Mouse (Mus musculus) cerebellum, adult 9-10 months (tissue): ENCODE data around the gene Cct7.
"Not testable (repeated sequence)": the region's sequence is repeated elsewhere in the genome, so short reads cannot be mapped to it uniquely, and the experiment has no call there.

ENCODE experiments used
- DNase-seq: peaks from one replicate; pipeline ENCODE4 v3.0.0; 2022

Cct7 gene

GRCm38 (mm10) chr6:85450697-85451663 is at the start of gene Cct7:
Gene Cct7, plus strand, starts transcription at chr6:85451514.
- DNase-seq, result peak; percentile 98

DNA sequence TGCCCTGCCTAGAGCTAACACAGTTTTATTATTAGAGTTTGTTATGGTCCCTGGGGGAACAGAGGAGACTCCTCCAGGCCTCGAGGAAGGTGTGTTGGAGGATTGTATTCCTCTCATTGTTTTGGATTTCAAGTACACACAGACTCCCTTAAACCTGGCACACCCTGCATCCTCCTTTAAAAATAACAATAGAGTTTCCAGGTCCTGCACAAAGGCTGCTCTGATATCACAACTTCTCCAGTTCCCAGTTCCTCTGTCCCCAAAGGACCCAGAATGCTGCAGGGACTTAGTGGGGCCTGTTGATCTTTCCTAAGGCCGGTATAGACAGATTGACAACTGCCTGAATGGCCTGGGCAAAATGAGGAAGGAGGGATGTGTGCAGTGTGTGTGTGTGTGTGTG is 48.7 kb upstream of the Cct7 start:
- DNase-seq, result no peak

- no peak for DNase-seq
These were observed 48.3 kb upstream of the Cct7 start for GRCm38 (mm10) chr6:85403039-85403438.

- DNase-seq, result no peak
These were observed 42.3 kb upstream of the Cct7 start for GRCm38 (mm10) chr6:85409003-85409402.

- DNase-seq, result peak; percentile 27
These were observed 40.5 kb upstream of the Cct7 start for GRCm38 (mm10) chr6:85410771-85411273.

DNA sequence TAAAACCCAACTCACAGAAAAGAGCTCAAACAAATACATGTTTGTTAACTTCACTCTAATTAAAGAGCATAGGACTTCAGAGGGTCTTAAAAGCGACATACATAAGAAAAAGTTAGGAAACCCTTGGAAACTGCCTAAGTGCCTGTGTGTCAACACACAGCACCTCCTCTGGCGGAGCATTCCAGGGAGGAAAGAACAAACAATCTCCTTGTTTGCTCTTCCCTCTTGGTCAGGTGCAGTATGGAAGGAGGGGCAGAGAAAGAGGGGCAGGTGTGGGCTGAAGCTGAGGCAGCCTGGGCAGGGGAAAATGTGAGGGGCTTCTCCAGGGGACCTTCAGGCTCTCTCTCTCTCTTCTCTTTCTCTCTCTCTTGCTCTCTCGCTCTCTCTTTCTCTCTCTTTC is 35.5 kb upstream of the Cct7 start:
- DNase-seq, result no peak

DNA sequence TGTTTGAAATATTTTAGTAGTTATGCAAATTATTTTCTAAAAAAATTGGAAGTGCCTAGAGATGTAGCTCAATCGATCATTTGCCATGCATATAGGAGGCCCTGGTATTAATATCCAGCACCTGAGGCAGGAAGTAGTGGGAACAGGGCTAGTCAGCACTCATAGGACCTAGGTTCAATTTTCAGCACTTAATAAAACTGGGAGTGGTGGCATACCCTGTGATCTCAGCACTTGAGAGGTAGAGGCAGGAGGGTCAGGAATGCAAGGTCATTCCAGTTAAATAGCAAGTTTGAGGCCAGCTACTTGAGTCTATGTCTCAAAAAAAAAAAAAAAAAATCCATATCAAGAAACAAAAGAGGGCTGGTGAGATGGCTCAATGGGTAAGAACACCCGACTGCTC is 32.2 kb upstream of the Cct7 start:
- DNase-seq, result no peak

DNA sequence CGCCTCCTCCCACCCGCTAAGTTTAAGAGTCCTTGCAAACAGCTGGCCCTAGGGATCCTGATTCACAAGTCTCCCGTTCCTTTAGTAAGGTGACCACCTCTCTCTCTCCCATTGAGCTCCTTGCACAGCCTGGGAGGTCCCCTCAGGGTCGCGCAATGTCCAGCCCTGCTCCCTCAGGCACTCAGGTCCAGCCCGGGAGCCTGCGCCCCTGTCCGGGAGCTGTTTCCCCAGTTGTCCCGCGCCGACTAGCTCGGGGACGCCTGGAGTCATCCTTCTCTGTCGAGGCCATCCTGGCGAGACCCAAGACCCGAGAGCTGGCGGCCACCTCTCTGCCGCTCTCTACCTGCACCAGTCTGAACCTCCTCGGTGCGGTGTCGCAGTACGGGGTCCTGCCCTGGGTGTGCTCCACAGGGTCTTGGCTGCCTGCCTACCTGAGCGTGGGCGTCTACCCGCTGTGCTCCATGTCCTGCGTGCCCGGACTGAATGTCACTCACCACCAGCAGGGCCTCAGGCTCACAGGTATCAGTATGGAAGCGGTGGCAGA is 27.4 kb upstream of the Cct7 start, which contains the start of gene Noto:
Noto (plus strand) TSS at position 51 of the 544 bp plus-strand sequence.
- no peak for DNase-seq

- DNase-seq, result no peak
These were observed 20.0 kb upstream of the Cct7 start for GRCm38 (mm10) chr6:85431274-85431841.

DNA sequence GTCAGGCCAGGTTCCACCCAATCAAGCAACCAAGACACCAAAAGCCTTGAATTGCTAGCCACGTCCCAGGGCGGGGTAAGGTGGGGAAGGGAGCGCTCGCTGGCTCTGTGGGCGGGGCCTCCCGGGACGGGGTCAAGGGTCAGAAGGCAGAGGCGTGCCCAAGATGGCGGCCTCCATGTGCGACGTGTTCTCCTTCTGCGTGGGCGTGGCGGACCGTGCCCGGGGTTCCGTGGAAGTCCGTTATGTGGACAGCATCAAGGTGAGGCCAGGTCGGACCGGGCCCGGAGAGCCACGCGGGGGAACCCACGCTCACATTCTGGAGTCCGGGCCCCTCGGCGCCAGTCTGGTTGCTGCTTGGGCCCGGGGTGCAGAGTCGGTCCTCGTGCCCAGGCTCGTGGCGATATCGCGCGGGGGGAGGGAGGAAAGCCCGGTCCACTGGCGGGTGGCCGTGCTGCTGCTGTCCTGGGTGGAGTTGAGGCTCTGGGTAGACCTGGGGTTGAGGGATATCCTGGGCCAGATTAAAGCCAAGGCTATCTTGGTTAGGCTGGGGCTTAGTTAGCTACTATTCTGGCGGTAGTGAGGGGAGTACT is 19.4 kb upstream of the Cct7 start, which contains the start of gene Smyd5:
Smyd5 (plus strand) TSS at position 148 of the 590 bp plus-strand sequence.
- peak; percentile 79 for DNase-seq

DNA sequence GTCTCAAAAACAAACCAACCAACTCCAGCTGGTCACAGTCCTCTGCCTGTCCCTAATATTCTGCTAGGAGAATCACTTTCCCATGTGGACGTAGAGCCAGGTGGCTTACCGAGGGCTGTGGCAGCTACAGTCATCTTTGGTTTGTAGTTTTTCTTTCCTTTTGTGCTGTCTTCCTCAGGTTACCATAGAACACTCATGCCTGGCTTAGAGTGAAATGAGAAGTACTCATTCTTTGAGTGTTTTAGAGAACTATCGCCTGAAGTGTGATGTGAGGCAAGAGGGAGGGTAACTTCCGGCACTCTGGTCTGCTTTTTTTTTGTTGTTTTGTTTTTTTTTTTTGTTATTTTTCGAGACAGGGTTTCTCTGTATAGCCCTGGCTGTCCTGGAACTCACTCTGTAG is 17.4 kb upstream of the Cct7 start:
- no peak for DNase-seq

- no peak for DNase-seq
These were observed 15.1 kb upstream of the Cct7 start for GRCm38 (mm10) chr6:85436204-85436603.

DNA sequence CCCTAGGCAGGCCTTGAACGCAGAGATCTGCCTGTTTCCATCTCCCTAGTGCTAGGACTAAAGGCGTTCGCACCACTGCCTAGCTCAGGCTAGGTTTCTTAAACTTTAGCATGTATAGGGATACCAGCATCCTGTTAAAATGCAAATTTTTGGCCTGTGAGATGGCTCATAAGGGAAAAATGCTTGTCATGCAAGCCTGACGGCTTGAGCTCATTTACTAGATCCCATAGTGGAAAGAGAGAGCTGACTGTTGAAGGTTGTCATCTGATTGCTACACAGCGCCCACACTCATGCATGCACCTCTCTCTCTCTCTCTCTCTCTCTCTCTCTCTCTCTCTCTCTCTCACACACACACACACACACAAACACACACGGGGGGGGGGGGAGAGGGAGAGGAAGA is 14.7 kb upstream of the Cct7 start:
- DNase-seq, result no peak

GRCm38 (mm10) chr6:85441142-85441541 is 10.2 kb upstream of the Cct7 start:
- DNase-seq, result no peak

- DNase-seq, result no peak
These were observed 7.7 kb upstream of the Cct7 start for GRCm38 (mm10) chr6:85443488-85444233.

DNA sequence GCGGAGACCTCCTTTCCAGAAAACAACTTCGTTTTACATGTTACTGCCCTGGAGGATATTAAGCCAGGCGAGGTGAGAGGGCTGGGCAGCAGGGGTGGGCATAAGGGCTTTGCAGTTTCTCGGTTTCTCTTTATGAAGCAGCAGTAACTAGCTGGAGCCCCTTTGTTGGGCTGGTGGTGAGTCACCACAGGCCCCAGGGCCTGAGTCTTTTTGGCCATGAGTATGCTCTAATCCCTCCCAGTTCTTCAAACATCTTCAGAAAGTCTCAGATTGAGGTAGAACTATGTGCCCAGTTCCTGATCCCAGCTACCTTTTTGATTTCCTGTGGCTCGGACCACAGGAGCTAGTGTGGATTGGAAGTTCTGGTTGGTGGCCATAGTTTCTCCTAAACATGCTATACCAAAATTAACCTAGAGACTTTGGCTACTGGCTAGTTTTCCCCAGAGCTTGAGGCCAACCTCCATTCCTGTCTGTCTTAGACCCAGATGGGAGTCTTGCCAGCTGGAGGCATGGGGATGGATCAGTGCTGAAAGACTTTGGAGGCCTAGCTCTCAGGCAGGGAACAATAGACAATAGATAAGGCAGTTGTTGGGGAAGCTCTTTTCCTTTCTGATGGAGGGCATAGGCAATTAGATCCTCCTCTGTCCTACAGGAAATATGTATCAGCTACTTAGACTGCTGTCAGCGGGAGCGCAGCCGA is 6.9 kb upstream of the Cct7 start:
- DNase-seq, result no peak

- no peak for DNase-seq
These were observed 6.0 kb upstream of the Cct7 start for GRCm38 (mm10) chr6:85445286-85445685.

- DNase-seq, result no peak
These were observed 4.0 kb upstream of the Cct7 start for GRCm38 (mm10) chr6:85447351-85447750.

DNA sequence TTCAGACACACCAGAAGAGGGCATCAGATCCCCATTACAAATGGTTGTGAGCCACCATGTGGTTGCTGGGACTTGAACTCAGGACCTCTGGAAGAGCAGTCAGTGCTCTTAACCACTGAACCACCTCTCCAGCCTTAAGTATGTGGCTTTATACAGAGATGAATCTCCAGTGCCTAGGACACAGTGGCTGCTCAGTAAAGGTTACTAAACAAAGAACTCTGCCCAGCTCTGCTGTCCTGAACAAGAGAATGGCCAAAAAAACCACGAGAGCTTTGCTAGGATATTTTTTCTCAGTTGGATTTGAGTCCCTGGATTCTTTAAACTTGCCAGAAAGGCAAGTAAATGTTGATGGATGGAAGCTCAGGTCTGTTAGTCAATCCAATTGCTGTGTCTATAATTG is 1.2 kb upstream of the Cct7 start:
- DNase-seq, result not testable (repeated sequence)

DNA sequence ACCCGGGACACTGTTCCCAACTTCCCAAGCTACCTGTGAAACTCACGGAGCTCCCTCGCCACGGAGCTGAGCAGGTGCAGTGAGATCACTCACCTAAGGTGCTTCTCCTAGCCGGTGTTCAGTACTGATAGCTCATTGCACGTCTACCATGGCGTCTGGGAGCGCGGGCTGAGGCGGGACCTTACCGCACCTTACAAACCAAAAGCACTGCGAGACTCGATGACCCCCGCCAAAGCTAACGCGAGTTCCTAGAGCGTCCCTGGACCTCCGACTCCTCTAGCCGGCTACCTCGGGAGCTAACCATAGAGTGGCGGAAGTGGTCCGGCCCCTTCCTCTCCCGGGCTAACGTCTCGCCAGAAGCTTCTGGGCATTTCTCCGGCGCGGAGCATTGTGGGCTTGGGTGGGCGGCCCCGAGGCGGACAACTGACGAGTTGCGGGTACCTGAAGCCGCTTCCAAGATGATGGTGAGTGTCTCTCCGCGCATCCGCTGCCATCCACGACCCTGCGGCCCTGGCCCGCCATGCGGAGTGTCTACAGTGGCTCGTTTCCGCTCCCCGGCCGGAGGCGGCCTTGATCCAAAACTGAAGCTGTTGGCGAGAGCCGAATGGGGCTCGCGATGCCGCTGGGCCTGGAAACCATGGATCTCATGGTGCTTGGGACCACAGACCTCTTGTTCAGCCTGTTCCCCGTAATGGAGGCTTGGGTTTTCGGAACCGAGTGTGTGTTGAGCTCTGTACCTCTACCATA is 523 bp downstream of the Cct7 start, which contains the start of gene Pradc1:
Pradc1 (minus strand) TSS at position 307 of the 747 bp plus-strand sequence.
- peak; percentile 99 for DNase-seq

DNA sequence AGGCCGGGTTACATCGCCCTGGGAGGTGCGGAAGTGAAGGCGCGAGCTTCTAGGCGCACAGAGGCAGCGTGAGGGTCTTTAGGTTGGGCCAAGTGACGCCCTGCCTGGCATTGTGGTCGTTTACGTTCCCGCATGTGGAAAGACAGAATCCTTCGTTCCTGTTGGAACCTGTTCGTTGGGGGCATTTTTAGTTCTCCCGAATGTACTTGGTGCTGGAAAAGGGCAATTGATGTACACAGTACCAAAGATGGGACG is 1.0 kb downstream of the Cct7 start:
- DNase-seq, result no peak
